Mouse (Mus musculus): ENCODE measurements around the gene Pla2g1b.
"Not testable (repeated sequence)": the region's sequence is repeated elsewhere in the genome, so short reads cannot be mapped to it uniquely, and the experiment has no call there.

Gene Pla2g1b

DNA sequence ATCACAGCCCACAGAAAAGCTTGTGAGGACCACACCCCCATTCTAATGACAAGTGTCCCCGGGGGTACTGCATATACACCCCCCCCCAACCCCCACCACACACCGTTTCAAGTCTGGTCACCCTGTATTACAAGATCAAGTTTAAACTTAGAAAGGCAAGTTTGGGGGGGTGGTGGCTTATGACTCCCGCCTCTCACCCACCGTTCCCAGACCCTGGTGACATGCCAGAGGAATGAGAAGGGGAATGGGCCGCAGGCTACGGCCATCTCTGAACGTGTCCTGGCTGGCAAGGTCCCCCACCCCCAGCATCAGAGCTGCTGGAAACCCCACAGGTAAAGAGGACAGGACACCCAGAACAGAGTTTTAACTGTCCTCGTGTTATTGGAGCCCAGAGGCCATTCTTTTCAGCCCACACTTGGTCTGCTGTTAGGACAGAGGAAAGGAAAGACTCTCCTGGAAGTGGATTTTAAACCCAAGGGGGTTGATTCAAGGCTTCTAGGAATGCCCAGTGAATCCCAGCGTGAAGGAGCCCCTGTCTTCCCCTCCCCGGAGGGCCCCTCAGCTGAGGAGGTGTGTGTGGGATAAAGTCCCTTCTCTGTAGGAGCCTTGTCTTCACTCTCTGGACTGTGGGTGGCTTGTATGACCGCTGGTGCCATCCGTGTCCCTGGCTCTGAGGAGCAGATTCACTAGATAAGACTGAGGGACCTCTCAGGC, 41.4 kb downstream of the Pla2g1b start:
- DNase-seq (ENCODE audit: low spot score): no peak

DNA sequence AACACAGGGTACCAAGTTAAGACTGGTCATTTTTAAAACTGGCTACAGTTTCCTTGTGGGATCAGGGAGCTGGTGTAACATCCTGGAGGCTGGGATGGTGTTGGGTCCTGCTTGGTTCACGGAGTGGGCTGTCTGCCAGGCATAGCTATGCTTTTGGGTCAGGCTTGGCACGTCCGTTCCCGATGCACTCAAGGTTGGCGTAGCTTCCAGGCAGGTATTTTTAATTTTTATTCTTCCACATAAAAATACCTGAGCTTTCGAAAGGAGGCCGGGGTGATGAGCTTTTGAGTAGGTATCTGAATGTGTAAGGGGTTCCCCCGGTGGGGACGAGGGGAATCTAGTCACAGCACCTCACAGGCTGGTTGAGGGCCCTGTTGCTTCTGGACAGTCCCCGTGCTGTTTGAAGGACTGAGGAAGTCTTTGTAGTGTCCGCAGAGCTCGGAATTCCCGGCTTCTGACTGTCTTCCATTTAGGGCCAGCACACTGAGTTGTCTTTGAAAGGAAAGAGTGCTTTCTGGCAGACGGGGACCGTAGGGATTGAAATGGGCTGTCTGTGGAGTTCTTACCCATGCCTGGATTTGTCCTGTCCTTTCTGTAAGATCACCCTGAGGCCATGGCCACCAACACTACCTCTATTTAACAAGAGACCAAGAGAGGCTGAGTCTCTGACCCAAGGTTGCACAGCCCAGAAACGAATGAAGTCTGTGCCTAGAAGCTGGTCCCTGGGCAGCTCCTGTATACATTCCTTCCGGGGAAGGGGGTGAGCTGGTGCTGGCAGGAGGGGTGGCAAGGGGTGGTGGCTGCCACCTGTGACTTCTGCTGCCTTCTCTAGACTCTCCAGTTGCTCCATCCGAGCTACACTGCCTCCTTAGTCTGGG, 42.2 kb downstream of the Pla2g1b start:
- no peak for DNase-seq (ENCODE audit: low spot score)

DNA sequence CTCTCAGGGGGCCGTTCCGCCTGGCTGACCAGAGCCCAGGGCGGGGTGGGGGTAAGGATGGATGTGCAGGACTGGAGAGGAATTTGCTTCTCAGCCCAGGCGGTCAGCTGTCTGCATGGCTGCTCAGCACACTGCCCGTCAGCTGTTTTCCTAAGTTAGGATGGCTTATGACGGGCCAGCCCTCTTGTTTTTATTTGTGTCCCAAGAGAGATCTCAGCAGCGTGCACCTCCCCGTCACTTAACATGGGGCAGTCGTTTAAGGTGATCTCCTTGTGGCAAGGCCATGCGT, 42.7 kb downstream of the Pla2g1b start:
- DNase-seq (ENCODE audit: low spot score): no peak

DNA sequence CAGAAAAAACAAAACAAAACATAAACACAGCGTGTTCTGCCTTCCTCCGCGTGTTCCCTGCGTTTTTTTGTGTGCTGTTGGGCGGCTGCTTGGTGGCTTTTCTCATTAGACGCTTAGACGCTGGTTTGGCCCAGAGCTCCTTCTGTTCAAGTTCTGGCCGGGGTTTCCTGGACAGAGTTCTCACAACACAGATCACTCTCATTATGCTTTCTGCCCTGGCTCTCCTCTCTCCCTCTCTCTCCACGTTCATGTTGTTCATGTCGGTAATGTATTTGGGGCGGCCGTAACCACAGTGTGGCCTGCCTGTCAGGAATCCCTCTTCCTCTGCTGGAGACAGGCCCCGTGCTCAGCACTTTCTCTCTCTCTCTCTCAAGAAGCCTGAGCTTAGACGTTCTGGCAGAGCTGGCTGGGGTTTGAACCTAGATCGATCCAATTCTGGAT, 43.3 kb downstream of the Pla2g1b start:
- DNase-seq (ENCODE audit: low spot score): no peak

DNA sequence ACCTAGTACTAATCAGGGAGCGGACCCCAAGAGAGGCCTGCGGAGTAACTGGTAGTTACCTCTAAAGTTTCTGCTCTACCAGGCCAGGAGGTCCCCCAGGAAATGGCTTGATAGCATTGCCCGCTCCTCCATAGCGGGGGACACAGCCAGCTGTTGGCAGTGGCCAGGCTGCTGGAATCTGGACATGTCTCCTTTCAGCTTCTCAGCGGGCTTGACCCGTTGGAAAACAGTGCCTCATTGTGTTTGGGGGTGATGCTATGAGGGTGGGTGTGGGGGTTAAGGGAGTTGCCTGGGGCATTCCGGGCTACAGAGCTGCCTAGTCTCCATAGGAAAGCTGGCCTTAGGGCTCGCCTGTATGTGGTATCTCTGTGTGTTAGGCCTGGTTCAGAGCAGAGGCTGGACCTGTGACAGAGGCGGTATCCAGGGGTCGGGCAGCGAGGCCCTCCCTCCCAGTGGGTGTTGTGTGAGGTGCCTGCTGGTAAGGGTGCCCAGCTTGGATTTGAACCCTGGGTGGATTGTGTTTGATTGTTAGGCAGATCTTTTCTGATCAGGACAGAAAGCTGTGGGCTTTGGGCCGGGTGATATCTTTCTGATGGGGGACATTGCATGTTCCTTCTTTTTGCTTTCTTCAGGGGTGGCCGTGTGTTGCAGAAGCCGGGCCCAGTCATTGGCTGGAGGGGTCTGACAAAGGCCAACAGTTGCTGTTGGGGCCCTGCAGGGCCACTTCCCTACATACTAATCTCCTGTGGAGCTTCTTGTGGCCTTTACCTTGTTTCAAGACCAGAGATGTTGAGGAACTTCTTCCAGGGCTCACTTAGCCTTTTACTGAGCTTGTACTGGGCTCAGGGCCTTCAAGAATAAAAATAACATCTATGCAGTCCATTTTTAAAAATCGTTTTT, 44.0 kb downstream of the Pla2g1b start:
- DNase-seq (ENCODE audit: low spot score): no peak

DNA sequence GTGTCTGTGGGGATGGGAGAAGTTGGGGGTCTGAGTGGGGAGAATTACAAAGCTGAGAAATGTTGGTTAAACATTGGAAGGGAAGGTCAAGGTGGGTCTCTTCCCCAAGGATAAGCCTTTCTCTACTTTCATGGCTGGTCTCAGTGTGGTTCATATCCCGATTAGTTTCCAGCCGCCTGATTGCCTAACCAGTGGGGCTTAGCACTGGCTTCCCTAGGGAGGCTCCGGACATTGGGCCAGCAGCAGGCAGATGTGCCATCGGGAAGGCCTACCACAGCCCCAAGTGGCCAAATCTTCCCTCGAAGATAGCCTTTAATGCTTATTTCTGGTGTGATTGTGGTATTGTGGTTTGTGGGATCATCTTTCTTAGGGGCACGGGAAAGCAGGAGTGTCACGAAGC, 46.3 kb downstream of the Pla2g1b start:
- DNase-seq (ENCODE audit: low spot score): no peak

DNA sequence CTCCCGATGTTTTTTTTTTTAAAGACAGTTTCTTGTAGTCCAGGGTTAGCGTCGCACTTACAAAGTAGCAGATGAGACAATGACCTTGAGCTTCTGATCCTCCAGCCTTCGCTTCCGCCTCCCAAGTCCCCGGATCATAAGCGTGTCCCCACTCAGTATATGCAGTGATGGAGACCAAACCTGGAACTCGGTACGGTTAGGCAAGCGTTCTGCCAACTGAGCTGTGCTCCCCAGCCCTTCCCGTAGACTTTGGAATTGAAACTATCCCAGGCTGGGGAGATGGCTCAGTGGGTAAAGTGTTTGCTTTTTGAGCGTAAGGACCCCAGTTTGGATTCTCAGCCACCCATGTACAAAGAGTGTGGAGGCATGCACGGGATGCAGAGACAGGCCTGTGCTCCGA, 47.2 kb downstream of the Pla2g1b start:
- DNase-seq (ENCODE audit: low spot score): no peak

DNA sequence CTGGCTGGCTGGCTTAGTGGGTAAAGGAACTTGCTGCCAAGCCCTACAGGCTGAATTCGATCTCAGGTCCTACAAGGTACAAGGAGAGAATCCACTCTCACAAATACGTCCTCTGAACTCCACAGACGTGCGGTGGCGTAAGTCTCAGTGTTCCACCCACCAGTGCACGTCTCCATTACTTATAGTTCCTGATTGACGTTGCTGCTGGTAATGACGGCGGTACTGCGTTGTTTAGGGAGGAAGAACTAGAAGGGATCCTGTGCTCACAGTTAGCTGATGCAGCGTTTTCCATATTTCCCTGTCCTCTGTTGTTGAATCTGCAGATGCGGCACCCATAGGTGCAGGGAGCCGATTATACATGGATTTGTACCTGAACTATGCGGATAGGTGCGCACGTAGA, 47.7 kb downstream of the Pla2g1b start:
- DNase-seq (ENCODE audit: low spot score): no peak

DNA sequence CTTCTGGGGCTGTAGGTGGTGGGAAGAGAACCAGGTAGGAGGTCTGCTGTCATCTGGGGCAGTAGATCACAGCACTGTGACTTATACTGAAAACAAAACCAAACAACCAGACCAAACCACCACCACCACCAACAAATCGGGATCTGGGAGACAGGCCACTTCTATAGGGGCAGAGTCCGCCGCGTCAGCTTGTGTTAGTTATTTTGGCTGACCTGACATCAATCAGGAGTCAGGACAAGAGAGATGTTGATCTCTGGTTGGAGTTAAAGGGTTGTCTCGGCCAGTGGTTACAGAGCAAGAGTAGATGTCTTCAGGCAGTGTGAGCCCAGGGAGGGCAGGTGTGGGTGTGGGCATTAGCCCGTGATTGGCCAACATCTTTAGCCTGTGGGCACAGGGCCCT, 48.3 kb downstream of the Pla2g1b start:
- DNase-seq (ENCODE audit: low spot score): no peak

DNA sequence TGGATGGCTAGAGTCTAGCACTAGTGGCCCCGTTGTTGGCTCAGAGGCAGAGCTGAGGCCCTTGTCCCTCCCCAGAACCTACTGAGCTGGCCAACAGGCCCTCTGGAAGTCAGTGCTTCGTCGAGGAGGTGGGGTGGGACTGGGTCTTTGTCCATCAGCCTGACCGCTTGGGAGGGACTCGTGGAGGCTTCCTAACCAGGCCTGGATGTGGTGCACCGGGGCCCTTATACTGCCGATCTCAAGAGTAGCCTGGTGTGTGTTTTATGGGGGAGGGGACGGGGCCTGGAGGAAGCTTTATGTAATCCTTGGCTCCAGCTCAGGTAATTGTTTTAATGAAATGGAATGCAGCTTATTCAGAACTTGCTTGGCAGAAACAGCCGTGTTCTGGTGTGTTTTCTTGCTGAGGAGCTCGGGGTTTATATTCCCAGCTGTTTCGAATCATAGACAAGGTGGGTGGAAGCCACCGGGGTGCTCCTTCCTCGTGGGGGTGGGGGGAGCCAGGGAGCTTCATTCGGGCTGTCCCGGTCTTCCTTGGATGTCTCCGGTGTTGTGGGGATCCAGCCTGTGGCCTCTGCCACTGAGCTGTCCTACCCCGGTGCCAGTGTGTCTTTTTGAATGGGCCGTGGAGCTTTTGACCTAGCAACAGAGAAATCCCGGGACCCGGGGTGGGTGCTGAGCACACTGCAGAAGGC, 49.0 kb downstream of the Pla2g1b start:
- no peak for DNase-seq (ENCODE audit: low spot score)

DNA sequence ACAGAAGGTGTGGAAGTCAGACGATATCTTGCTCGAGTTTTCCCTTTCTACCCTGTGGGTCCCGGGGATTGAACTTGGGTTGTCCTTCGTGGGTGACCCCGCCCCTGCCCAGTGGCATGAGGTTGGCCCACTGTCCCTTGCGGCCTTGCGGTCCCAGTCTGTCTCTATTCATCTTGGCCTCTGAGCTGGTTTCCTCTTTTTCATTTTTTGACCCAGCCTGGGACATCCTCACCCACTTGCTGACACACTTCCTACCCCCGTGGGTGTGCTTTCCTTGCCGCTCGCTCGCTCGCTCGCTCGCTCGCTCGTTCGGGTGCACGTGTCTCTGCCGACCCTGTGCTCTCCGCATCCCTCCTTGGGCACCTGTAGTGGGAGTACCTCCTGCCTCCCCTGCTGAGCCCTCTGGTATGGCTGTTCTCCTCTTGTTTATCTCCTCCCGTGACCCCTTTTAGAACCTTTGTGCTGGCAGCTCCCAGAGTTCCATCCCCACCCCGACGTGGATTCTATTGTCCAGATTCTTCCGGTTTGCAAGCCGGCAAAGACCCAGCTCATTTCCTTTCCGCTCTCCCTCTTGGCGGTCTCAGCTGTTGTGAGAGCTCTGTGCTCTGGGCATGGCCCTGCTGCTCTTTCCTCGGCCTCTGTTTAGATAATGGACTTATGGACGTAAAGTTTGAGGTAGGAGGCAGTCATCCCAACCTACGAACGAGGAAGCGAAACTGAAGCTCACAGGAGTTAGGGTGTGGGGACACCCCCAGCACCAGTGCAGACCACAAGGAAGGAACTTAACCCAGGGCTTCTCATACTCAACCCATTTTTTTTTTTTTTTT, 50.2 kb downstream of the Pla2g1b start:
- DNase-seq (ENCODE audit: low spot score): no peak

DNA sequence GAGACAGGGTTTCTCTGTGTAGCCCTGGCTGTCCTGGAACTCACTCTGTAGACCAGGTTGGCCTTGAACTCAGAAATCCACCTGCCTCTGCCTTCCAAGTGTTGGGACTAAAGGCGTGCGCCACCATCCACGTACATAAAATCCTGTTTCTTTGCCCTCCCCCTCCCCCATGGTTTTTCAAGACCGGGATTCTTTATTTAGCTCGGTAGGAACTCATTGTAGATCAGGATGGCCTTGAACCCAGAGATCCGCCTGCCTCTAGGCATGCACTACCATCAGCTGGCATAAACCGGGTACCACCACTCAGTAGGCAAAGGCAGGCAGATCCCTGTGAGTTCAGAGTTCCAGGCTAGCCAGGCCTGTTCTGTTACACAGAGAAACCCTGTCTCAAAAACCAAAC, 50.8 kb downstream of the Pla2g1b start:
- no peak for DNase-seq (ENCODE audit: low spot score)

DNA sequence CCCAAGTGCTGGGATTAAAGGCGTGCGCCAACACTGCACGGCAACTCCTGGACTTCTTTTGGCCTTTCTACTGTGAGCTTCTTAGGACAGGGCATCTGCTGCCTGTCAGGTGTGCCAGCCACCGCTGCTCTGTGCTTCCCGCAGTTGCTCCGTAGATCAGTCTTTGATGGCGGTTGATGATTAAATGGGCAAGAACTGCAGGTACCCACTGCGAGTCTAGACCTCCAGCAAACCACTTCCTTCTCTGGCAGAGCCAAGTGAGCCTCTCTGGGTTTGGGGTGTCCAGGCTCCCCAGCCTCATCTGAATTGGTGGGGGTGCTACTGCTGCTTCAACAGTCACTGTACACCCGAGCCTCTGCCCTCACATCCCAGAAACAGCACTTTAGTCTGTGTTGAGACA, 51.4 kb downstream of the Pla2g1b start:
- DNase-seq (ENCODE audit: low spot score): no peak

DNA sequence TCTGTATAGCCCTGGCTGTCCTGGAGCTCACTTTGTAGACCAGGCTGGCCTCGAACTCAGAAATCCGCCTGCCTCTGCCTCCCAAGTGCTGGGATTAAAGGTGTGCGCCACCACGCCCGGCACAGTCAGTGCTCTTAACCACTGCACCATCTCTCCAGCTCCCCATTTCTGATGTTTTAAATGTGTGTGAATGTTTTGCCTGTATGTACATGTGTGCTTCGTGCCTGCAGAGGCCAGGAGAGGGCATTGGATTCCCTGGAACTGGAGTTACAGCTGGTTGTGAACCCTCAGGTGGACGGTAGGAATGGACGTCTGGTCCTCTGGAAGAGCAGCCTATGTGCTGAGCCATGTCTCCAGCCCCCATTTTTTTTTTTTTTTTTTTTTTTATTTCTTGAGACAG, 52.2 kb downstream of the Pla2g1b start:
- DNase-seq (ENCODE audit: low spot score): not testable (repeated sequence)

DNA sequence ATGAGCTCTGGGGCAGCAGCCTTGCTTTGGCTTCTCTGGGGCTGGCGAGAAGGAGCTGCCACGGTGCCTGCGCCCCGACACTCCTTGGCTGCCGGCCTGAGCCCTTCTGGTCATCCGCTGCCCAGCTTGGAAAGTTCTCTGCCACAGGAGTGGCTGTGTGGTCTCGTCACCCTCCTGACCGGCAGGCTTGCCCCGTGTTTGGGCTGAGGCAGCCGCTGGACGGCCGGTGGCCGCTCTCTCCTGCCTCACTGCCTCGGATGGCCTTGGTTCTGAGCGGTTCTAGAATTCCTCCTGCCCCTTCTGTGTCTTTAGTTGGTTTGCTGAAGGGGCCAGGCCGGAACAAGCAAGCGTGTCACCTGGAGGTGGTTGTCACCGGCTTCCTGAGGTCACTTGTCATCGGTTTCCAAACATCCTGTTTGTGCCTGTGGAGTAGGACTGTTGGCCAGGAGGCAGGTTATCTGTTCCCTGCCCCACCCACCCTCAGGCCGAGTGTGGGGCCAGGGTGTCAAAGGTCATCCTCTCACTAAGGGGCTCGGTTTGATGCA, 54.3 kb downstream of the Pla2g1b start:
- DNase-seq (ENCODE audit: low spot score): no peak

DNA sequence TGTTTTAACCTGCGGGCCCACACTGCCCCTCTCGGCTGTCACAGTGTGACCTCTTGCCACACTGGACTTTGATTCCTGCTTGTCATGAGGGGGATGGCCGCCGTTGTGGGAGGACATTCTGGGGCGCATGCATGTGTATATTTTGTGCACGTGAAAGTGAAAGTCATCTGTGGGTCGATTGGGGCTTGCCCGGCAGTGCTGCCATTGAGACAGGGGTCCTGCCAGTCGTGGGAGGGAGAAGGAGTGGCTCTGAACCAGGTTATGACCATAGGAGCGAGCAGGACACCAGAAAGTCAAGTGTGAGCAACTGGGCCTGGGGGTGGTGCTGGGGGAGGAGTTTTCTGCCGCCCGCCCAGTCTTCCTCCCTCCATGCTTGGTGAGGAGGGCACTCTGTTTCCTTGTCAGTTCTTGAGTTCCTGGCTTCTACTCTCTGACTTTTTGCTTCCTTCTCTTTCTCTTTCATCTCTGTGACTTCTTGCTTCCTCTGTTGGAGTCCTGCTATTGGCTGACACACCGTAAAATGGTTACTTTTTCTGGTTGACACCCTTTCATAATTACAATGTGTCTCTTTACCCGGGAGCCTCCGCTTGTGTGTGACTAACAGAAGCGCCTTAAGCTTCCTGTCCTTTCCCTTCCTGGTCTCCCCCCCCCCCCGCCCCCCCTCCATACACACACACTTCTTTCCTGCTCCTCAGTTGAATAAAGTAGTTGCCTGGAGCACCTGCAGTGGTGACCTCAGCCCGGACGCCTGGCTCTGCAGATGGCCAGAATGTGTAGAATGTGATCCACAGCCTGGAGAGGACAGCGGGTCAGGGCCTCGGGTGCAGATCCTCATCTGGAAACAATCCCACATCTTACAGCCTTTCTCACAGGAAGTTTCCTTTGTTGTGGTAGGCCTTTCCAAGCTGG, 55.7 kb downstream of the Pla2g1b start:
- no peak for DNase-seq (ENCODE audit: low spot score)

DNA sequence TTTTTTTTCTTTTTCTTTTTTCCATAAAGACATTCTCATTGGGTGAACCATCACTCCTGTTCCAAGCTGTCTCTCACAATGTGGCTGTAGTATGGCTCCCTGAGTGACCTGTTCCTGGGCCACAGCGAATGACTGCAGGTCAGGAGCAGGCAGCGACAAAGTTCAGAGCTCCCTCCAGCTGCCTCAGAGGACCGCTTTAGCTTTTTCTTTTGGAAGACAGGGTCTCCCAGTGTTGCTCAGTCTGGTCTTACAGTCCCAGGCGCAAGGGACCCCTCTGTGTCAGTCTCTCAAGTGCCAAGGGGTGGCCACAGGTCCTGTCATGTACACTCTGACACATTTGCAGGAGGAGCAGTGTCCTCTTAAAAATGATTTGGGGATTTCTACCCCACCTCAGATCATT, 56.5 kb downstream of the Pla2g1b start:
- DNase-seq (ENCODE audit: low spot score): no peak

DNA sequence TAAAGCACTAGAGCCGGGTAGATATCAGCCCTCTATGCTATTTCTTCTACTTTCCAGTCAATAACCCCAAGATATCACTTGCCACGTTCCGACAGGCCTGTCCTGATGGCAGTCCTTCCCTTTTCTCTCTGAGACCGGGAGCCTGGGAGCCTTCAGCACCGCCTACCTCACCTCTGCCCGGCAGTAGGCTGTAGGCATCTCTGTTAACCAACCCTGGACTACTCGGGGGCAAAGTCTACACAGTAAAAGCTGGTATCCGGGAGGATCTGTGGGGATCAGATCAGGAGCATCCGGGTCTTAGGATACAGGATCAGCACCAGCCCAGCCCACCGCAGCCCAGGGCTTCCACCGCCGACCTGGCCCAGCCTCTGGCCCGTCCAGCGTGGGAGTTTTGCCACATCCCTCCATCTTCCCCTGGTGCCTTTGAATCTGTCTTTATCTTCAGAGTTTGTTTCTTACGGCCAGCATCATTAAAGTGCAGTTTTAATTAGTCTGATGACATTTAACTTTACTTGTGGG, 57.0 kb downstream of the Pla2g1b start:
- no peak for DNase-seq (ENCODE audit: low spot score)

DNA sequence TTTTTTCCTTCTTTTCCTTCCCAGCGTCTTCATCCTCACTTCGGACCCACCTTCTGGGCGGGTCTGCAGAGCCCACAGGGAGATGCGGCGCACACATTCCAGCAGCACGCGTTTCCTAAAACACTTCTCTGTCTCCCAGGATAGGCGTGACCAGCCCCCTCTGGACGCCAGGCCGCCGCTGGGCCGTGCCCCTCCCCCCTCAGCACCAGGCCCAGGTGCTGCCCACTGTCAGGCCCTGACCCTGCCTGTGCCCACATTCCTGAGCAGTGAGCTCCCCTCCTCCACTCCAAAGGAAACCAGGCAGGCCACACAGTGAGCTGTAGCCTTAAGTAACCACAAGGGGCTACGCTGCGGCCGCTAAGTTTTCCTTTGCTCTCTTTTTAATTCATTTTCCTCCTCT, 57.9 kb downstream of the Pla2g1b start:
- DNase-seq (ENCODE audit: low spot score): no peak
